Mouse (Mus musculus) cortical plate, adult 2 months (tissue): ENCODE measurements around the gene Gm45233.

Experiments
- CTCF ChIP-seq: fragments of 200-500 bp; IDR thresholded peaks from 2 replicates; pipeline ENCODE4 v1.5.1; 2011; ENCODE audit warnings: mild to moderate bottlenecking, control low read depth, low read length; ENCODE audit not compliant: insufficient read depth; ENCODE audit errors: extremely low read depth
- POLR2A ChIP-seq: fragments of 200-500 bp; IDR thresholded peaks from 2 replicates; pipeline ENCODE4 v1.6.1; 2011; ENCODE audit warnings: mild to moderate bottlenecking, low read length, control low read depth; ENCODE audit not compliant: insufficient read depth; ENCODE audit errors: extremely low read depth

DNA sequence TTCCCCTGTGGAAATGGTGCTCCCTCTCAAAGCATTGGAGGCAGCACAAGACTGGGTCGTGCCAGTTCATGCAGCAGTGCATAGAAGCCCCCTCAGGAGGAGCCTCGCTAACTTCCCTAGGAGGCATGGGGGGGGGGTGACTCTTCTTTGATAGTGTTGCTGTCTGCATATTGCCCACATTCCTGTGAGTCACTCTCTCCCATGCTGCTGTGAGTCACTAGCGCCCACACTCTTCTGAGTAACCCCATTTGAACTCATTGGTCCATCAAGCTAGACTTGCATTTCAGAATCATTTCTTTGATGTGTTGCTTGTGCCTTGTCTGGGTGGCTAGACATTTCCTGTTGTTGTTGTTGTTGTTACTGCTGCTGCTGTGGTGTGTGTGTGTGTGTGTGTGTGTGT lies 37.3 kb downstream of the Gm45233 start:
- TF ChIP-seq CTCF (no peak), POLR2A (no peak)
